Mouse (Mus musculus) kidney, adult 2 months (tissue): ENCODE data around the gene Baiap3. TPM values are rescaled to one million over a fixed set of nuclear protein-coding genes. Genes with fewer than 3 reads are reported as not detected.
"Not testable (repeated sequence)": the region's sequence is repeated elsewhere in the genome, so short reads cannot be mapped to it uniquely, and the experiment has no call there.

ENCODE experiments used
- DNase-seq: peaks from one replicate; pipeline ENCODE4 v3.0.0; 2021
- H3K27ac ChIP-seq: fragments of 200-500 bp; 2 replicates; pipeline ENCODE4 v1.5.1; 2012; ENCODE audit warnings: low read depth, low read length, control low read depth, inconsistent platforms; ENCODE audit not compliant: insufficient read depth
- H3K27me3 ChIP-seq: fragments of 200-500 bp; replicated peaks from 2 replicates; pipeline ENCODE4 v1.6.1; 2012; ENCODE audit warnings: mild to moderate bottlenecking, moderate library complexity, low read length, inconsistent platforms; ENCODE audit not compliant: control insufficient read depth, insufficient read depth
- H3K36me3 ChIP-seq: fragments of 200-500 bp; 2 replicates; pipeline ENCODE4 v1.6.1; 2012; ENCODE audit warnings: mild to moderate bottlenecking, moderate library complexity, low read length, inconsistent platforms; ENCODE audit not compliant: control insufficient read depth, insufficient read depth
- H3K4me1 ChIP-seq: fragments of 200-500 bp; 2 replicates; pipeline ENCODE4 v1.6.1; 2011; ENCODE audit warnings: low read length; ENCODE audit not compliant: control insufficient read depth, insufficient read depth
- H3K4me3 ChIP-seq: fragments of 200-500 bp; 2 replicates; pipeline ENCODE4 v1.5.1; 2011; ENCODE audit warnings: mild to moderate bottlenecking, low read depth, low read length, control low read depth; ENCODE audit not compliant: insufficient read depth
- CTCF ChIP-seq: fragments of 200-500 bp; conservative IDR thresholded peaks from 2 replicates; pipeline ENCODE4 v1.5.1; 2011; ENCODE audit warnings: low read depth, mild to moderate bottlenecking, control low read depth, low read length, moderate library complexity, mixed read lengths; ENCODE audit not compliant: insufficient read depth, insufficient read length
- POLR2A ChIP-seq: fragments of 200-500 bp; IDR thresholded peaks from one replicate; pipeline ENCODE4 v1.6.1; 2011; ENCODE audit warnings: low read depth, low read length, control low read depth
- WGBS: fragments of 180-500 bp; shearing (Covaris S2); methylation state at CpG from one replicate; pipeline ENCODE4 v1.1.7; 2018; 5-methylcytosine and 5-hydroxymethylcytosine counted together
- polyA plus RNA-seq: library from polyadenylated mRNA; depleted of rRNA; stranded (reverse); fragments of >200 nt; gene quantifications from 2 replicates; pipeline ENCODE4 v1.2.3, GENCODE M21; 2012

The Baiap3 gene
- polyA plus RNA-seq, 1 experiment, result 5.6 TPM

DNA sequence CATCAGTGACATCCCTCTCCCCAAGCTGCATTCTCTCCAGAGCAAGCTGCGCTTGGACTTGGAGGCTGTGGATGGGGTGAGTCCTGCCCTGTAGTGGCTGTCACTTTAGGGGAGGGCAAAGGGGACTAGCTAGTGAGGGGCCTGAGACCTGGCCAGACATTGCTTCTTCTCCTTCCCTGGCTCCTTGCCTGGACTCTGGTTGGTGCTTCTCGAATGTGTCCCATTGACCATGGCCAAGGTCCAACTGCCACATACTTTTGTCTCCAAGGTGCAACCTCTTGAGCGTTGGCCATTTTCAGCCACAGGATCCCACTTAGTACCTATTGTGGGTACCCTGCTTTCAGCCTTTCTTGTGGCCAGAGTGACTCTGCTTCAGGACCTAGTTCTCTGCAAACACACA, 25.5 kb downstream of the Baiap3 start:
- H3K27ac ChIP-seq, result peak overlapping the region; percentile 53
- WGBS, result 72% methylated on average over 3 of the region's 3 CpGs
- DNase-seq, result peak; percentile 88

GRCm38 (mm10) chr17:25230014-25230655, 26.0 kb downstream of the Baiap3 start:
- H3K27me3 ChIP-seq, H3K36me3 ChIP-seq: not testable (repeated sequence)
- Histone ChIP-seq H3K27ac (peak overlapping the region; percentile 71), H3K4me3 (peak overlapping the region; percentile 56; the same call in 1 of the 2 replicates), H3K4me1 (peaks cover 15% of the 10 kb centered on the region)
- WGBS, result 46% methylated on average over 17 of the region's 17 CpGs
- DNase-seq, result peak; percentile 65

More for the DNA sequence above, 25.5 kb downstream of the Baiap3 start:
- Histone ChIP-seq H3K4me1 (peaks cover 12% of the 10 kb centered on the region), H3K27me3 (no peaks in the 10 kb centered on the region), H3K4me3 (peak overlapping the region; percentile 16; the same call in 1 of the 2 replicates), H3K36me3 (no peaks in the 10 kb centered on the region)
- TF ChIP-seq CTCF (no peak), POLR2A (no peak)

DNA sequence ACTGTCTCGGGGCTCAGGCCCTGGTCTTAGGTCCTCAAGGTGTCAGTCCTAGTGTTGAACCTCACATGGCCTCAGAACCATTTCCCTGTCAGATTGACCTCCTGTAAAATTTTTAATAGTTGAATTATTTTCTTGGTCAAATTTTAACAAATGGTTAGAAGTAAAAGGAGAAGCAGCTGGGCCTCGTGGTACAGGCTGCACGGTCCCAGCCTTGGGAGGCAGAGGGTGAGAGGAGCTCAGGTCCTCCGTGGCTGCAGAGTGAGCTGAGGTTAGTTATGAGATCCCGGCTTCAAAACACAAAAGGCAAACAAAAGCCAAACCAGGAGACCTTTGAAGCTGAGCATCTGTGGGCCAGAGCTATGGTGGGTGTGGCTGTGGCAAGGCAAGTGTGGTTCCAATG, 28.2 kb downstream of the Baiap3 start:
- Histone ChIP-seq H3K27me3 (no peaks in the 10 kb centered on the region), H3K4me1 (peaks cover 27% of the 10 kb centered on the region), H3K36me3 (no peaks in the 10 kb centered on the region), H3K27ac (peak overlapping the region; percentile 49), H3K4me3 (peak overlapping the region; percentile 56)
- DNase-seq, result peak; percentile 78
- TF ChIP-seq POLR2A (peak; percentile 68), CTCF (no peak)
- WGBS, result 60% methylated on average over 5 of the region's 5 CpGs

- DNase-seq, result no peak
- no peak for TF ChIP-seq CTCF
- TF ChIP-seq POLR2A, result no peak
- Histone ChIP-seq H3K27me3 (no peaks in the 10 kb centered on the region), H3K36me3 (no peaks in the 10 kb centered on the region), H3K4me3 (no peak overlapping the region), H3K4me1 (peaks cover 37% of the 10 kb centered on the region), H3K27ac (no peak overlapping the region)
- 83% methylated on average over 4 of the region's 4 CpGs for WGBS
Observed at GRCm38 (mm10) chr17:25225659-25226058, 30.5 kb downstream of the Baiap3 start.

DNA sequence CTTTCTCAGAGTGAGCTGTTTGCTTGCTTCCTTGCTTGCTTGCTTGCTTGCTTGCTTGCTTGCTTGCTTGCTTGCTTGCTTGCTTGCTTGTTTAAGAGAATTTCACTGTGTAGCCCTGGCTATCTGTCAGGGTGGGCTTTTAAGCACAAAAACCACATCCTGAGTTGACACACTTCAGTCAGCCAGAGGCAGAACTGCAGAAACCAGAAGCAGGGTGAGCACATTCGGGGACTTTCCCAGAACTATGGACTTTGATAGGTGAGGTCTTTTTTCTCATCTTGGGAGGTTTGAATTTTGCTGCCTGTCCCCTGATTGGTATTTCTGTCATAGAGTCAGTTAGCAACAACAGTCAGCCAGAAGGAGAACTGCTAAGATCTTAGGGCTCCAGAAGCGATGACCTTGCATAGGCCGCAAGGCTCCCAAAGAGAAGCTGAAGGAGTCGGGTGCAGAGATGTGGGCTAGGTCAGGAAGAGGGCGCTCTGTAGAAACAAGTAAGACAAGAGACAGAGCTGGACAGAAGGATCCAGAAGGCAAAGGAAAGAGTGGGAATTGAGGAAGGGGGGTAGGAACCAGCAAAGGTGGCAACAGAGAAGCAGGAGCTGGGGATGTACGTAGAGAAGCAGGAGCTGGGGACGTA, 31.5 kb downstream of the Baiap3 start:
- peak; percentile 39 for DNase-seq
- Histone ChIP-seq H3K4me1 (peaks cover 37% of the 10 kb centered on the region), H3K27me3 (no peaks in the 10 kb centered on the region), H3K36me3 (no peaks in the 10 kb centered on the region), H3K4me3 (no peak overlapping the region), H3K27ac (no peak overlapping the region; the same call in 1 of the 2 replicates)
- TF ChIP-seq CTCF (no peak), POLR2A (no peak)
- 64% methylated on average over 7 of the region's 7 CpGs for WGBS

GRCm38 (mm10) chr17:25222951-25223601, 33.1 kb downstream of the Baiap3 start:
- peak; percentile 36 for DNase-seq
- 27% methylated on average over 6 of the region's 6 CpGs for WGBS
- Histone ChIP-seq H3K27ac (peak overlapping the region; percentile 59), H3K27me3 (no peaks in the 10 kb centered on the region), H3K36me3 (no peaks in the 10 kb centered on the region), H3K4me3 (peak overlapping the region; percentile 30), H3K4me1 (peaks cover 37% of the 10 kb centered on the region)
- TF ChIP-seq CTCF, result no peak
- TF ChIP-seq POLR2A, result no peak

DNA sequence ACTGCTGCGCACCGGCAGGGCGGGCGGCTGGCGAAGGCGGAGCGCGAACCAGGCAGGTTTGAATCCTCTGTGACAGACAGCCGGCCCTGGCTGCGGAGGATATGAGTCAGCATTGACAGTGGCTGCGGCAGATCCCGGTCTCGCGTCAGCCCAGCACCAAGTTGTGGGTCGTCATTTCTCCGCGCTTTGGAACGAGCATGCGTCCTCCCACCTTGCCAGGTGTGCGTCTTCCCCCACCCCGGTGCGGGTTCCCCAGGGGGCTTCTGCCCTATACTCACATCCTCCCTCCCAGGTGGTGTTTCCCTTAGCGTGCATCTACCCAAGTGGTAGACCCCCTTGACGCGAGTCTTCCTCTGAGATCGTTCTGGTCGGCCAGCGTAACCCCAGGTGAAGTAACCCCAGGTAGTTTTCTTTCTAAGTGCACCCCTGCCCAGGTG, 33.6 kb downstream of the Baiap3 start:
- not testable (repeated sequence) for H3K36me3 ChIP-seq, DNase-seq, H3K27me3 ChIP-seq
- H3K4me1 ChIP-seq, result peaks cover 33% of the 10 kb centered on the region
- peak overlapping the region; percentile 30 for H3K4me3 ChIP-seq
- peak overlapping the region; percentile 59; the same call in 1 of the 2 replicates for H3K27ac ChIP-seq
- WGBS, result 20% methylated on average over 17 of the region's 28 CpGs
